Mouse (Mus musculus) embryonic facial prominence, embryonic 13.5 days (tissue): Measurements from ENCODE around the gene Rere. TPM values are rescaled to one million over a fixed set of nuclear protein-coding genes. Genes with fewer than 3 reads are reported as not detected.
A peak's percentile ranks its signal among the peaks of the same experiment; 100 is the strongest.
"Not testable (repeated sequence)": the region's sequence is repeated elsewhere in the genome, so short reads cannot be mapped to it uniquely, and the experiment has no call there.

Source experiments
- ATAC-seq: fragments of 200-750 bp; cut with Nextera tagmentation; 2 replicates; pipeline ENCODE4 v1.8.0; 2017; ENCODE audit warnings: low read depth; ENCODE audit not compliant: insufficient number of reproducible peaks, insufficient read depth, low FRiP score, low TSS enrichment
- H3K27ac ChIP-seq: fragments of 300-500 bp; sonication (generic); 2 replicates; pipeline ENCODE4 v1.5.1; 2015; ENCODE audit warnings: moderate library complexity, mild to moderate bottlenecking, inconsistent platforms
- H3K27me3 ChIP-seq: fragments of 300-500 bp; sonication (generic); 2 replicates; pipeline ENCODE4 v1.6.1; 2015; ENCODE audit warnings: mild to moderate bottlenecking, inconsistent platforms
- H3K36me3 ChIP-seq: fragments of 300-500 bp; sonication (generic); 2 replicates; pipeline ENCODE4 v1.6.1; 2015; ENCODE audit warnings: mild to moderate bottlenecking, inconsistent platforms
- H3K4me1 ChIP-seq: fragments of 300-500 bp; sonication (generic); 2 replicates; pipeline ENCODE4 v1.6.1; 2015; ENCODE audit warnings: inconsistent platforms
- H3K4me2 ChIP-seq: fragments of 300-500 bp; sonication (generic); 2 replicates; pipeline ENCODE4 v1.6.1; 2015; ENCODE audit warnings: moderate library complexity, mild to moderate bottlenecking, inconsistent platforms
- H3K4me3 ChIP-seq: fragments of 300-500 bp; sonication (generic); 2 replicates; pipeline ENCODE4 v1.5.1; 2015; ENCODE audit warnings: mild to moderate bottlenecking, inconsistent platforms
- H3K9ac ChIP-seq: fragments of 300-500 bp; sonication (generic); 2 replicates; pipeline ENCODE4 v1.6.1; 2015; ENCODE audit warnings: mild to moderate bottlenecking, inconsistent platforms
- H3K9me3 ChIP-seq: fragments of 300-500 bp; sonication (generic); 2 replicates; pipeline ENCODE4 v1.6.1; 2016; ENCODE audit warnings: inconsistent platforms
- WGBS: fragments of 180-500 bp; shearing (Covaris S2); methylation state at CpG from one replicate; pipeline ENCODE4 v1.1.7; 2015; ENCODE audit warnings: mixed read lengths; 5-methylcytosine and 5-hydroxymethylcytosine counted together
- polyA plus RNA-seq: library from polyadenylated mRNA; unstranded; fragments of >200 nt; fragmentation: Nextera tagmentation; extraction: Ambion mirVana; gene quantifications from 2 replicates; pipeline ENCODE4 v1.2.1, GENCODE M21; 2015

The Rere gene
- polyA plus RNA-seq, 1 experiment from 2014 or later: 23.3 TPM

- Histone ChIP-seq H3K4me1 (no peaks in the 10 kb centered on the region), H3K9ac (no peak overlapping the region), H3K27me3 (no peaks in the 10 kb centered on the region), H3K36me3 (peaks cover 47% of the 10 kb centered on the region), H3K27ac (no peak overlapping the region), H3K4me2 (no peak overlapping the region), H3K4me3 (no peak overlapping the region), H3K9me3 (no peaks in the 10 kb centered on the region)
- 83% methylated on average over 3 of the region's 3 CpGs for WGBS
- no peak for ATAC-seq
Measured at GRCm38 (mm10) chr4:150509026-150509712, 227.7 kb downstream of the Rere start.

- Histone ChIP-seq H3K4me1 (no peaks in the 10 kb centered on the region), H3K27me3 (no peaks in the 10 kb centered on the region), H3K9ac (no peak overlapping the region), H3K9me3 (no peaks in the 10 kb centered on the region), H3K36me3 (peaks cover 47% of the 10 kb centered on the region), H3K4me3 (no peak overlapping the region), H3K4me2 (no peak overlapping the region), H3K27ac (no peak overlapping the region)
- 88% methylated on average over 2 of the region's 2 CpGs for WGBS
- ATAC-seq: no peak
Measured at GRCm38 (mm10) chr4:150510036-150510435, 228.6 kb downstream of the Rere start.

DNA sequence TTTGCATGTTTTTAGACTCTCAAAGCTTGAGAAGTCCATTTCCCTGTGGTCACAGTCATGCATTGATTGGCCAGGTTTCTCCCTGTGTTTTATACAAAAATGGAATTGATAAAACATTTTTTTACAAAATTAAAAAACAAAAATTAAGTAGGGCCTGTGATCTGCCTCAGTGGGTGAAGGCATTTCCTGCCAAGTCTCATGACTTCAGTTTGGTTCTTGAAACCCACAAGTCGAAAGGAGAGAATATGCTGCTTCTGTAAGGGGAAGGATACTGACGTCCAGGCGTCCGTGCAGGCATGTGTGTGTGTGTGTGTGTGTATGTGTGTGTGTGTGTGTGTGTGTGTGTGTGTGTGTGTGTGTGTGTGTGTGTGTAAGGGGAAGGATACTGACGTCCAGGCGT, 231.9 kb downstream of the Rere start:
- H3K36me3 ChIP-seq: peaks cover 44% of the 10 kb centered on the region
- H3K4me2 ChIP-seq: not testable (repeated sequence)

GRCm38 (mm10) chr4:150516201-150516600, 234.8 kb downstream of the Rere start:
- H3K4me3 ChIP-seq: no peak overlapping the region
- H3K9ac ChIP-seq: no peak overlapping the region
- H3K27me3 ChIP-seq: no peaks in the 10 kb centered on the region
- no peak overlapping the region for H3K27ac ChIP-seq
- 68% methylated on average over 2 of the region's 2 CpGs for WGBS
- ATAC-seq: no peak
- H3K4me2 ChIP-seq: no peak overlapping the region
- no peaks in the 10 kb centered on the region for H3K9me3 ChIP-seq
- peaks cover 20% of the 10 kb centered on the region for H3K36me3 ChIP-seq
- peaks cover 6% of the 10 kb centered on the region; the same call in 1 of the 2 replicates for H3K4me1 ChIP-seq

More for the DNA sequence above, 231.9 kb downstream of the Rere start:
- H3K4me1 ChIP-seq, H3K9me3 ChIP-seq, H3K9ac ChIP-seq, H3K27me3 ChIP-seq, H3K4me3 ChIP-seq, ATAC-seq, H3K27ac ChIP-seq: not testable (repeated sequence)
- WGBS: 94% methylated on average over 4 of the region's 6 CpGs

DNA sequence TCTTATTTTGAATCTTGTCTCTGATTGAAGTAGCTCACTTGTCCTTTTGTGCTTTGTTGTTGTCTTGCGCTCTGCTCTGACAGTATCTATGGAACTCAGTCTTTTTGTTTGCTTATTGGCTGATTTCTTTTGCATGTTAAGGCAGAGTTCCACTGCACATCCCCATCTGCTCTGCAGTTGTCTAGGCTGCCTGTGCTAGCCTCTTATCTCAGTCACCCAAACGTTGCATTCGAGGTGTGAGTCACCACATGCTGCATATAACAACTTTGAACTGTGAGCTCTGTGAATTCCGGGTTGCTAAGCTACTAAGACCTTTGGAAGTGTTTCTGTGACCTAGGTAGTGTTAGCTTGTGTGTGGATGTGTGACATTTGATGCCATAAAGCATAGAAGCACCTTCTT, 235.9 kb downstream of the Rere start:
- no peaks in the 10 kb centered on the region for H3K27me3 ChIP-seq
- WGBS: 56% methylated on average over 4 of the region's 4 CpGs
- no peak for ATAC-seq

GRCm38 (mm10) chr4:150518826-150519225, 237.4 kb downstream of the Rere start:
- ATAC-seq: no peak
- 91% methylated on average over 5 of the region's 5 CpGs for WGBS

More for the DNA sequence above, 235.9 kb downstream of the Rere start:
- H3K4me2 ChIP-seq: no peak overlapping the region
- H3K4me1 ChIP-seq: peaks cover 6% of the 10 kb centered on the region; the same call in 1 of the 2 replicates
- H3K4me3 ChIP-seq: no peak overlapping the region
- H3K36me3 ChIP-seq: peaks cover 12% of the 10 kb centered on the region; the same call in 1 of the 2 replicates
- no peaks in the 10 kb centered on the region for H3K9me3 ChIP-seq
- H3K9ac ChIP-seq: no peak overlapping the region
- peak overlapping the region; percentile 39; the same call in 1 of the 2 replicates for H3K27ac ChIP-seq

GRCm38 (mm10) chr4:150520069-150520468, 238.6 kb downstream of the Rere start:
- Histone ChIP-seq H3K4me3 (no peak overlapping the region), H3K4me1 (peaks cover 6% of the 10 kb centered on the region; the same call in 1 of the 2 replicates), H3K4me2 (no peak overlapping the region), H3K9me3 (no peaks in the 10 kb centered on the region), H3K27me3 (no peaks in the 10 kb centered on the region), H3K27ac (no peak overlapping the region), H3K36me3 (peaks cover 24% of the 10 kb centered on the region), H3K9ac (no peak overlapping the region)
- ATAC-seq: no peak
- WGBS: 65% methylated on average over 1 of the region's 1 CpGs

More at GRCm38 (mm10) chr4:150518826-150519225, 237.4 kb downstream of the Rere start:
- Histone ChIP-seq H3K4me3 (no peak overlapping the region), H3K9ac (no peak overlapping the region), H3K4me2 (no peak overlapping the region), H3K9me3 (no peaks in the 10 kb centered on the region), H3K27ac (no peak overlapping the region), H3K27me3 (no peaks in the 10 kb centered on the region), H3K36me3 (peaks cover 14% of the 10 kb centered on the region), H3K4me1 (peaks cover 6% of the 10 kb centered on the region; the same call in 1 of the 2 replicates)

DNA sequence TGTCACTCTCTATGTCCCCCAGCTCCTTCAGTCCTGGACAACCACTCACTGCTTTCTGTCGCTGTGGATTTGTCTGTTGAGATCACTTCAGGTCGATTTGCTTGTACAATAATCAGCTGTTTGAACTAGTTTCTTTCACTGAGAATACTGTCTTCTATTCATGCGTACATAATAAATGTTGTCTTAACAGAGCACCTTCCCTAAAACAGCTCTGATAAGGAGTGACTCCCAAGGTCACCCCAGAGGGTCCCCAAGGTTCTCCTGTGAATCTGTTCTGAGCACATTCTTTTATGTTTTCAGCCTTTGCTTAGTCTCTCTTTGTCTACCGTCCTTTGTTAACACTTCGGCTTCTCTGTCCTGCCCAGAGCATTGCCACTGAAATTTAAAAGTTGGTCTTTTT, 241.0 kb downstream of the Rere start:
- peaks cover 6% of the 10 kb centered on the region; the same call in 1 of the 2 replicates for H3K4me1 ChIP-seq
- H3K27me3 ChIP-seq: no peaks in the 10 kb centered on the region
- no peak overlapping the region for H3K9ac ChIP-seq
- H3K4me3 ChIP-seq: no peak overlapping the region
- no peak overlapping the region for H3K27ac ChIP-seq
- 82% methylated on average over 5 of the region's 5 CpGs for WGBS
- peaks cover 24% of the 10 kb centered on the region for H3K36me3 ChIP-seq
- ATAC-seq: no peak
- no peaks in the 10 kb centered on the region for H3K9me3 ChIP-seq
- H3K4me2 ChIP-seq: no peak overlapping the region

DNA sequence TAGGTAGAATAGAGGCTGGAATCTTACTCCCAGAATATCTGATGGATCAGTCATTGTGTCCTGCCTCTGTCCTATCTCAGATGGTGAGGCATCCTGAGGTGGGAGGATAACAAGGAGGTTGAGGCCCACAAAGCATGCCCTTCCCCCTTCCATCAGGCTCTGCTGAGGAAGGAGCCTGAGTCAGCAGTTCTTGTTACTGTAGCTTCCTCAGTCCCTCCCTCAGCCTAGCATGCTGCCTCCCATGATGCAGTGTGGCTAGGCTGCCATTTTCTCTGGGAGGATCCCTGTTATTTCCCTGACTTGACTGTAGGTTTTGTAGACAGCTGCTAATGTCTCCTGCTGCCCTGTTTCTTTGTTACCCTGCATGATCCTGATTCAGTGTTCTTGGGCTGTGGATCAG, 241.9 kb downstream of the Rere start:
- Histone ChIP-seq H3K4me3 (no peak overlapping the region), H3K36me3 (peaks cover 29% of the 10 kb centered on the region)
- ATAC-seq: no peak

DNA sequence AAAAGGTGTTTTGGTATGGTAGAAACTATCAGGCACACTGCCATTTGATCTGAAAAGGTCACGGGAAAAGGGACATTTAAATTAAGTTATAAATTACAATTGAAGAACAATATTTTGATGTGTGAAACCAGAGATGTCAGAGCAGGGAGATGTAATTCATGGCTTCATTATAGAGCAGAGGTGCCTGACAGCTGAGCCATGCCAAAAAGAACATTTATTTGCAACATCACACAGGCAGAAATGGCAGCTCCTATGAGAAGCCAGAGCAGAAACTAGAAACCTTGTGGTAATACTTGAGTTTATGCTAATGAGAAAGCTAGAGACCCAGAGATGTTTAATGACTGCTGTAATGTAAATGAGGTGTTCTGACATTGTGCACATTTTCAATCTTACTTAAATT, 244.8 kb downstream of the Rere start:
- 56% methylated on average over 1 of the region's 1 CpGs for WGBS
- Histone ChIP-seq H3K27ac (no peak overlapping the region), H3K27me3 (no peaks in the 10 kb centered on the region), H3K4me3 (no peak overlapping the region), H3K9me3 (no peaks in the 10 kb centered on the region), H3K4me2 (no peak overlapping the region), H3K9ac (no peak overlapping the region), H3K36me3 (peaks cover 39% of the 10 kb centered on the region), H3K4me1 (peaks cover 4% of the 10 kb centered on the region; the same call in 1 of the 2 replicates)
- ATAC-seq: no peak

More for the DNA sequence above, 241.9 kb downstream of the Rere start:
- H3K9me3 ChIP-seq: no peaks in the 10 kb centered on the region
- no peak overlapping the region for H3K4me2 ChIP-seq
- H3K27me3 ChIP-seq: no peaks in the 10 kb centered on the region
- H3K4me1 ChIP-seq: peaks cover 4% of the 10 kb centered on the region; the same call in 1 of the 2 replicates
- no peak overlapping the region for H3K9ac ChIP-seq
- no peak overlapping the region for H3K27ac ChIP-seq

GRCm38 (mm10) chr4:150528426-150528825, 247.0 kb downstream of the Rere start:
- Histone ChIP-seq H3K9me3 (no peaks in the 10 kb centered on the region), H3K27ac (no peak overlapping the region), H3K27me3 (no peaks in the 10 kb centered on the region), H3K36me3 (peaks cover 34% of the 10 kb centered on the region), H3K4me1 (peaks cover 4% of the 10 kb centered on the region; the same call in 1 of the 2 replicates), H3K9ac (no peak overlapping the region), H3K4me3 (no peak overlapping the region), H3K4me2 (no peak overlapping the region)
- 91% methylated on average over 1 of the region's 1 CpGs for WGBS
- ATAC-seq: no peak

GRCm38 (mm10) chr4:150528846-150529245, 247.4 kb downstream of the Rere start:
- H3K36me3 ChIP-seq: peaks cover 30% of the 10 kb centered on the region
- H3K27ac ChIP-seq: no peak overlapping the region
- H3K4me2 ChIP-seq: no peak overlapping the region
- peaks cover 4% of the 10 kb centered on the region; the same call in 1 of the 2 replicates for H3K4me1 ChIP-seq
- no peaks in the 10 kb centered on the region for H3K27me3 ChIP-seq
- H3K9ac ChIP-seq: no peak overlapping the region
- WGBS: 84% methylated on average over 5 of the region's 5 CpGs
- H3K9me3 ChIP-seq: no peaks in the 10 kb centered on the region
- ATAC-seq: no peak
- H3K4me3 ChIP-seq: no peak overlapping the region
